Mouse (Mus musculus) heart, embryonic 15.5 days (tissue): ENCODE results near the gene Gm4756. TPM values are rescaled to one million over a fixed set of nuclear protein-coding genes. Genes with fewer than 3 reads are reported as not detected.

Experiments
- ATAC-seq: fragments of 200-750 bp; cut with Nextera tagmentation; replicated peaks from 2 replicates; pipeline ENCODE4 v1.8.0; 2017; ENCODE audit warnings: low read depth, moderate TSS enrichment; ENCODE audit not compliant: insufficient number of reproducible peaks, insufficient read depth, low FRiP score
- H3K27ac ChIP-seq: fragments of 300-500 bp; sonication (generic); 2 replicates; pipeline ENCODE4 v1.5.1; 2015; ENCODE audit warnings: mild to moderate bottlenecking, inconsistent platforms
- H3K27me3 ChIP-seq: fragments of 300-500 bp; sonication (generic); 2 replicates; pipeline ENCODE4 v1.6.1; 2015; ENCODE audit warnings: inconsistent platforms
- H3K36me3 ChIP-seq: fragments of 300-500 bp; sonication (generic); 2 replicates; pipeline ENCODE4 v1.6.1; 2015; ENCODE audit warnings: mild to moderate bottlenecking, inconsistent platforms
- H3K4me1 ChIP-seq: fragments of 300-500 bp; sonication (generic); replicated peaks from 2 replicates; pipeline ENCODE4 v1.6.1; 2015; ENCODE audit warnings: inconsistent platforms
- H3K4me2 ChIP-seq: fragments of 300-500 bp; sonication (generic); 2 replicates; pipeline ENCODE4 v1.6.1; 2015; ENCODE audit warnings: inconsistent platforms, mild to moderate bottlenecking, moderate library complexity
- H3K4me3 ChIP-seq: fragments of 300-500 bp; sonication (generic); 2 replicates; pipeline ENCODE4 v1.5.1; 2015; ENCODE audit warnings: mild to moderate bottlenecking, inconsistent platforms
- H3K9ac ChIP-seq: fragments of 300-500 bp; sonication (generic); 2 replicates; pipeline ENCODE4 v1.6.1; 2015; ENCODE audit warnings: mild to moderate bottlenecking, inconsistent platforms
- H3K9me3 ChIP-seq: fragments of 300-500 bp; sonication (generic); replicated peaks from 2 replicates; pipeline ENCODE4 v1.6.1; 2016; ENCODE audit warnings: inconsistent platforms
- WGBS: fragments of 180-500 bp; shearing (Covaris S2); methylation state at CpG from one replicate; pipeline ENCODE4 v1.1.7; 2015; ENCODE audit warnings: mixed read lengths; 5-methylcytosine and 5-hydroxymethylcytosine counted together
- polyA plus RNA-seq: library from polyadenylated mRNA; unstranded; fragments of >200 nt; fragmentation: Nextera tagmentation; extraction: Ambion mirVana; gene quantifications from 2 replicates; pipeline ENCODE4 v1.2.1, GENCODE M21; 2015

Gm4756 gene
- polyA plus RNA-seq, 1 experiment from 2014 or later: not detected

GRCm38 (mm10) chr12:72564281-72564795 is 85.1 kb downstream of the Gm4756 start:
- no peak overlapping the region for H3K4me3 ChIP-seq
- no peaks in the 10 kb centered on the region for H3K4me1 ChIP-seq
- no peaks in the 10 kb centered on the region for H3K27me3 ChIP-seq
- ATAC-seq: no peak
- no peak overlapping the region for H3K4me2 ChIP-seq
- WGBS: 66% methylated on average over 4 of the region's 4 CpGs
- no peak overlapping the region for H3K9ac ChIP-seq
- no peaks in the 10 kb centered on the region for H3K9me3 ChIP-seq
- no peaks in the 10 kb centered on the region for H3K36me3 ChIP-seq
- H3K27ac ChIP-seq: no peak overlapping the region

GRCm38 (mm10) chr12:72554347-72554746 is 95.1 kb downstream of the Gm4756 start:
- ATAC-seq: no peak
- Histone ChIP-seq H3K4me3 (no peak overlapping the region), H3K4me2 (no peak overlapping the region), H3K4me1 (no peaks in the 10 kb centered on the region), H3K36me3 (no peaks in the 10 kb centered on the region), H3K27me3 (no peaks in the 10 kb centered on the region), H3K27ac (no peak overlapping the region), H3K9ac (no peak overlapping the region), H3K9me3 (no peaks in the 10 kb centered on the region)
- WGBS: 69% methylated on average over 4 of the region's 4 CpGs

- peaks cover 6% of the 10 kb centered on the region for H3K36me3 ChIP-seq
- H3K4me2 ChIP-seq: no peak overlapping the region
- H3K27me3 ChIP-seq: no peaks in the 10 kb centered on the region
- H3K9me3 ChIP-seq: no peaks in the 10 kb centered on the region
- H3K4me1 ChIP-seq: peaks cover 6% of the 10 kb centered on the region
- 76% methylated on average over 10 of the region's 10 CpGs for WGBS
- no peak overlapping the region for H3K4me3 ChIP-seq
- H3K27ac ChIP-seq: no peak overlapping the region
- H3K9ac ChIP-seq: no peak overlapping the region
- ATAC-seq: no peak
Observed at GRCm38 (mm10) chr12:72538571-72538970, 110.9 kb downstream of the Gm4756 start.

GRCm38 (mm10) chr12:72536021-72536597 is 113.4 kb downstream of the Gm4756 start, which contains the start of gene Pcnx4:
TSS of gene Pcnx4 (plus strand) at chr12:72536383.
- Histone ChIP-seq H3K27me3 (no peaks in the 10 kb centered on the region), H3K36me3 (no peaks in the 10 kb centered on the region), H3K9ac (peak within 1 kb of the TSS; percentile 71), H3K9me3 (no peaks in the 10 kb centered on the region), H3K27ac (peak within 1 kb of the TSS; percentile 66), H3K4me1 (peaks cover 6% of the 10 kb centered on the region), H3K4me2 (peak within 1 kb of the TSS; percentile 78), H3K4me3 (peak within 1 kb of the TSS; percentile 75)
- ATAC-seq: peak; percentile 100
- under 1% methylated on average over 45 of the region's 45 CpGs for WGBS

- WGBS: 48% methylated on average over 3 of the region's 3 CpGs
- ATAC-seq: no peak
- H3K9ac ChIP-seq: no peak overlapping the region
- no peaks in the 10 kb centered on the region for H3K9me3 ChIP-seq
- H3K27ac ChIP-seq: peak overlapping the region; percentile 66
- H3K36me3 ChIP-seq: no peaks in the 10 kb centered on the region
- H3K4me3 ChIP-seq: peak overlapping the region; percentile 75
- peak overlapping the region; percentile 78 for H3K4me2 ChIP-seq
- peaks cover 6% of the 10 kb centered on the region for H3K4me1 ChIP-seq
- no peaks in the 10 kb centered on the region for H3K27me3 ChIP-seq
Observed at GRCm38 (mm10) chr12:72535599-72535998, 113.9 kb downstream of the Gm4756 start.

- no peaks in the 10 kb centered on the region for H3K9me3 ChIP-seq
- peaks cover 6% of the 10 kb centered on the region for H3K4me1 ChIP-seq
- H3K9ac ChIP-seq: no peak overlapping the region
- H3K27me3 ChIP-seq: no peaks in the 10 kb centered on the region
- WGBS: 81% methylated on average over 6 of the region's 6 CpGs
- no peak for ATAC-seq
- H3K27ac ChIP-seq: no peak overlapping the region
- no peak overlapping the region for H3K4me2 ChIP-seq
- no peak overlapping the region for H3K4me3 ChIP-seq
- H3K36me3 ChIP-seq: no peaks in the 10 kb centered on the region
Observed at GRCm38 (mm10) chr12:72533986-72534385, 115.5 kb downstream of the Gm4756 start.

- H3K4me1 ChIP-seq: peaks cover 6% of the 10 kb centered on the region
- H3K9me3 ChIP-seq: no peaks in the 10 kb centered on the region
- WGBS: 61% methylated on average over 7 of the region's 7 CpGs
- no peak overlapping the region for H3K4me3 ChIP-seq
- H3K27me3 ChIP-seq: no peaks in the 10 kb centered on the region
- H3K4me2 ChIP-seq: no peak overlapping the region
- no peaks in the 10 kb centered on the region for H3K36me3 ChIP-seq
- ATAC-seq: no peak
- no peak overlapping the region for H3K9ac ChIP-seq
- H3K27ac ChIP-seq: no peak overlapping the region
Observed at GRCm38 (mm10) chr12:72532303-72532702, 117.2 kb downstream of the Gm4756 start.

Other genes with a start within 250 kb of the Gm4756 start
- 12.8 and 28.2 TPM in 2 replicates for gene Rtn1, start 240.6 kb downstream of the Gm4756 start, polyA plus RNA-seq
- 0.64 and 1.1 TPM in 2 replicates for gene Lrrc9, start 207.8 kb downstream of the Gm4756 start, polyA plus RNA-seq
- 5.8 and 6.9 TPM in 2 replicates for gene Pcnx4, start 113.3 kb downstream of the Gm4756 start, polyA plus RNA-seq
- 74.7 and 82.9 TPM in 2 replicates for gene Dhrs7, start 15.2 kb upstream of the Gm4756 start, polyA plus RNA-seq
- gene Ppm1a, start 107.8 kb upstream of the Gm4756 start, polyA plus RNA-seq: 36.6 and 43.5 TPM in 2 replicates